Mouse (Mus musculus) brown adipose tissue, adult 24 weeks (tissue): ENCODE data around the gene 4931414P19Rik. TPM values are rescaled to one million over a fixed set of nuclear protein-coding genes. Genes with fewer than 3 reads are reported as not detected.
A peak's percentile ranks its signal among the peaks of the same experiment; 100 is the strongest.
"Not testable (repeated sequence)": the region's sequence is repeated elsewhere in the genome, so short reads cannot be mapped to it uniquely, and the experiment has no call there.

Source experiments
- H3K27ac ChIP-seq: fragments of 200-500 bp; replicated peaks from 2 replicates; pipeline ENCODE4 v1.5.1; 2012; ENCODE audit warnings: low read depth, mild to moderate bottlenecking, low read length
- H3K4me1 ChIP-seq: fragments of 200-500 bp; 2 replicates; pipeline ENCODE4 v1.6.1; 2012; ENCODE audit warnings: low read length, mixed read lengths; ENCODE audit not compliant: control insufficient read depth, insufficient read depth, insufficient read length
- H3K4me3 ChIP-seq: fragments of 200-500 bp; 2 replicates; pipeline ENCODE4 v1.5.1; 2012; ENCODE audit warnings: low read depth, mild to moderate bottlenecking, low read length, moderate library complexity; ENCODE audit not compliant: insufficient read depth
- polyA plus RNA-seq: library from polyadenylated mRNA; stranded (reverse); fragments of >200 nt; gene quantifications from 2 replicates; pipeline ENCODE4 v1.2.4, GENCODE M21; 2012; ENCODE audit not compliant: missing spikeins, insufficient read depth, insufficient read length

4931414P19Rik gene
- polyA plus RNA-seq, 1 experiment: 2.6 TPM

GRCm38 (mm10) chr14:54638210-54638609 lies 32.4 kb upstream of the 4931414P19Rik start:
- no peak overlapping the region for H3K27ac ChIP-seq
- H3K4me1 ChIP-seq: no peaks in the 10 kb centered on the region
- no peak overlapping the region for H3K4me3 ChIP-seq

GRCm38 (mm10) chr14:54636954-54637353 lies 31.2 kb upstream of the 4931414P19Rik start:
- no peak overlapping the region for H3K27ac ChIP-seq
- H3K4me1 ChIP-seq: no peaks in the 10 kb centered on the region
- no peak overlapping the region for H3K4me3 ChIP-seq

- Histone ChIP-seq H3K27ac (no peak overlapping the region), H3K4me1 (no peaks in the 10 kb centered on the region), H3K4me3 (no peak overlapping the region)
Measured at GRCm38 (mm10) chr14:54634182-54634581, 28.4 kb upstream of the 4931414P19Rik start.

GRCm38 (mm10) chr14:54632252-54632651 lies 26.5 kb upstream of the 4931414P19Rik start:
- Histone ChIP-seq H3K27ac (no peak overlapping the region), H3K4me3 (no peak overlapping the region), H3K4me1 (no peaks in the 10 kb centered on the region)

DNA sequence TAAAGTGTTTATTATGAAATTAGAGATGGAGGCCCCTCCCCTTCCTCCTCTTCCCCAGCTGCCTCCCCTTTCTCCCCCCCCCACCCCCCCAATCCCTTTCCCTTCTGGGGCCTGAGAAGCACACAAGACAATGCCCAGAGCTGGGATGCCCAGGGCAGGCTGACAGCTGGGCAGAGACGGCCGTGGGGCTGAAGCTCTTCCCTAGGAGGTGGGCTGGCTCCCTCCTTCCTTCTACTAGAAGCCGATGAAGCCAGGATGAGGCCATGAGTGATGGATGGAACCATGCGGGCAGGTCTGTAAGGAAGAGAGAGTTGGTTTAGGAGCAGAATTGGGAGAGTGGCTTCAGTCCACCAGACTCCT lies 25.4 kb upstream of the 4931414P19Rik start:
- Histone ChIP-seq H3K27ac (no peak overlapping the region), H3K4me1 (no peaks in the 10 kb centered on the region), H3K4me3 (no peak overlapping the region)

- Histone ChIP-seq H3K27ac (no peak overlapping the region), H3K4me1 (no peaks in the 10 kb centered on the region), H3K4me3 (no peak overlapping the region)
Measured at GRCm38 (mm10) chr14:54630583-54631239, 24.9 kb upstream of the 4931414P19Rik start.

DNA sequence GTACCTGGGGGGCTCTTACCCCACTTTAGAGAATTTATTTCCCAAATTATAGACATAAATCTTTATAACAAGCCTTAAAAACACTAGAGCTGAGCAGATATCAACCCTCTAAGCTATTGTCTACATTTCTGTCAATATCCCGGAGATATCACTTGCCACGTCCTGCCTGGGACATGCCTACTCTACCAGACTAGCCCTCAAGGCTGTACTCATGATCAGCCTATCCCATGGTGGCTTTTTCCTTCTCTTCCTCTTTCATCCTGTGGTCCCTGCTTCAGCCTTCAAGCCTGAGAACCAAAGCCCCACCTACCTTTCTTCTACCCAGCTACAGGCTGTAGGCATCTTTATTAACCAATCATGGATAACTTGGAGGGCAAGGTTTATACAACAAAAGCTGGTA lies 24.0 kb upstream of the 4931414P19Rik start:
- Histone ChIP-seq H3K27ac (no peak overlapping the region), H3K4me1 (no peaks in the 10 kb centered on the region; the same call in 1 of the 2 replicates), H3K4me3 (no peak overlapping the region)

DNA sequence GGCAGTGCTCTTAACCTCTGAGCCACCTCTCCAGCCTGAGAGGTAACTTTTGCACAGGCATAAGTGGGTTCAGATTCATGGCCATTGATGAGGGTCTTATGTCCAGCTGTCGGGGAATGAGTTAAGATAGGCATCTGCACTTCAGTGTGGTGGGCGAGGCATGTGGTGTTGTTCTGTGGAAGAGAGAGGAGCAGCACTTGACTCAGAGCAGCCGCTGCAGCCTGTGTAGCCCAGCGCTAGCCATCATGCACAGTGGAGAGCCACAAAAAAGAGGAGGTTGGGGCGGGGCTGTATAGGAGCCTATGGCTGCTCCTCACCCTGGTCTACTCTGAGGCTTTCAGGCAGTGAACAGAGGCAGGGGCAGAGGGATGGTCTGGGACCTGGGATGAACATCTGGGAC lies 22.3 kb upstream of the 4931414P19Rik start:
- Histone ChIP-seq H3K4me3 (no peak overlapping the region), H3K4me1 (no peaks in the 10 kb centered on the region; the same call in 1 of the 2 replicates), H3K27ac (no peak overlapping the region)

DNA sequence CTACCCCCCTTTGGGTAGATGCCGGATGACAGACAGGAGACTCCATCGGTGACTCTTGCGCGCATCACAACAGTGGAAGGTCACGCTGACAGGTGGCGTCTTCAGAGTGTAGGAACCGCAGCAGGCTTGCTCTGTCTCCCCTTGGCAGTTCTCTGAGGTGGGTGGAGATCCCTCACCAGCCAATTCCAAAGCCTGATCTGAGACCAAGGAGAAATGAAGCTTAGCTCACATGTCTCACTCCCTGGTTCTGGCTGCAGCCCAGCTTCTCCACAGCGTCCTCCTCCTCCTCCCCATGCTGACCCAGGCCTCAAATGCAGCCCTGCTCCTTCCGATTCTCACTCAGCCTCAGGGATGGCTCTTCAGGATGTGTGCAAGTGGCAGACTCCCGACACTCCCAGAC lies 19.2 kb upstream of the 4931414P19Rik start:
- Histone ChIP-seq H3K27ac (no peak overlapping the region), H3K4me1 (no peaks in the 10 kb centered on the region; the same call in 1 of the 2 replicates), H3K4me3 (no peak overlapping the region)

DNA sequence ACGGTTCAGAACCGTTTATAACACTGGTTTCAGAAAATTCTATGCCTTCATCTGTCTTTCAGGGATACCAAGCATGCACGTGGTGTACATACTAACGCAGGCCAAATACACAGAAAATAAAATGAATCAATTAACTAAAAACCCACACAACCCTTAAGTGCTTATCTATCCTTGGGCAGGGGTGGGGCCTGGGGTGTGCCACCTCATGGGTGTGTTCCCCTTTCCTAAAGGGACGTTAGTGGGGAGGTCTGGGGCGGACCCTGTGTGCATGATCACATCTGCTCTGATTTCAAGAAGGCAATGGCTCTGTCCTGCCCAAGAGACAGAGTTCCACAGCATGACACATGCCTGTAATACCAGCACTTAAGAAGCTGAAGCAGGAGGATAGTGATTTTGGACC lies 17.5 kb upstream of the 4931414P19Rik start:
- no peak overlapping the region for H3K4me3 ChIP-seq
- H3K4me1 ChIP-seq: no peaks in the 10 kb centered on the region; the same call in 1 of the 2 replicates
- no peak overlapping the region for H3K27ac ChIP-seq

- Histone ChIP-seq H3K4me1 (peaks cover 7% of the 10 kb centered on the region), H3K27ac (no peak within 1 kb of the TSS), H3K4me3 (no peak within 1 kb of the TSS)
Measured at GRCm38 (mm10) chr14:54621133-54621532, 15.3 kb upstream of the 4931414P19Rik start, which contains the start of gene Psmb11. Psmb11 (plus strand) TSS chr14:54621433.

DNA sequence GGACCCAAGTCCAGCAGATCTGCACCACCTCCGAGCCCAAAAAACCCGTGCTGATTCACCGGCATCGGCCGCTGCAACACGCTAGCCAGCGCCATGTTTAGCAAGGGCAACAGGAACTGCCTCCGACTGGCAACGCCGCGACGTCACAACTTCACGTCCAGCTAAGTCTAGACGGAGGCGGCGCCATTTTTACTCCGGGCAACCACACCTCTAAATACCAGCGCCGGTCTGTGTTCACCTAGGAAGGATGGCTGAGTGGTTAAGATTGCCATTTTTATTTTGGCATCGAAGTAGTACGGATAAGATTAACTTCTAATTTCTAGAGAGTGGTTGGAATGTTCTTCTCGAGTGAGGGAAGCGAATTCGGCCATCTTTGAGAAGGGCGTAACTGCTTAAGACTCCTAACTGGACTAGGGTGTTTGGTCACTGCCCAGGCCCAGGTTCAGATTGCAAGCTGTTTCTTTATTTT lies 12.1 kb upstream of the 4931414P19Rik start, which contains the start of gene Psmb5:
Gene Psmb5, minus strand, starts transcription at position 126 of the 469 bp plus-strand sequence.
- peaks cover 7% of the 10 kb centered on the region; the same call in 1 of the 2 replicates for H3K4me1 ChIP-seq
- peak within 1 kb of the TSS; percentile 87 for H3K27ac ChIP-seq
- H3K4me3 ChIP-seq: peak within 1 kb of the TSS; percentile 97

DNA sequence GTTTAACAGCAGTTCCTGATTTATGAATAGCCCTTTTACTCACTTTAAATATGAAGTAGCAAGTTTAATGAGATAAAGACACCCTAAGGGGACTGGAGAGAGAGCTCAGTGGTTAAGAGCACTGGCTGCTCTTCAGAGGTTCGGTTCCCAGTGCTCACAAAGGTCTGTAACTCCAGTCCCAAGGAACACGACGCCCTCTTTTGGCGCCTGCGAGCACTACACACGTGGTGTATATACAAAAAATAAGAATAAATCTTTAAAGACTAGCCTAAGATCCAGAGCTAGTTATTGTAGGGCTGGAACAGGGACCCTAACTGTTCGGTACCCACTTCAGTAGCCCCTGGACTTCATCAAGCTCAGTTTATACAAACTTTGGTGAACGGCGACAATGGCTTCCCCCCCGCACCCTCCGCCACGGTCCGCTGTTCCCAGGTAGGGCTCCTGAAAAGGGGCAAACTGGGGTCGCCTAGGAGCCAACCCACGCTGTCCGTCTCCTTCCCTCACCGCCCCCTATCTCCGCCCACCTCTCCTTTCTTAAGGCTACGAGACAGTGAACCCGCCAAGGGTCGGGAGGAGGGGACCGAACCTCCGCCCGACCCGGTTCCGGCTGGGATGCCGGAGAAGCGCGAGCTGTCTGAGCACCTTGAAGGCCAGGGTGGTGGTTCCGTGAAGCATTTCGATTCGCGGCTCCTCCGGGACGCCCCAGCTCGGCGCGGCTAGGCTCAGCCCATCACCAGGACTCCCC lies 11.5 kb upstream of the 4931414P19Rik start:
- H3K4me1 ChIP-seq: peaks cover 7% of the 10 kb centered on the region; the same call in 1 of the 2 replicates
- H3K4me3 ChIP-seq: peak overlapping the region; percentile 97
- 0 out of 2 replicates have a peak overlapping the region, but pooled peaks have one; percentile 20 for H3K27ac ChIP-seq

DNA sequence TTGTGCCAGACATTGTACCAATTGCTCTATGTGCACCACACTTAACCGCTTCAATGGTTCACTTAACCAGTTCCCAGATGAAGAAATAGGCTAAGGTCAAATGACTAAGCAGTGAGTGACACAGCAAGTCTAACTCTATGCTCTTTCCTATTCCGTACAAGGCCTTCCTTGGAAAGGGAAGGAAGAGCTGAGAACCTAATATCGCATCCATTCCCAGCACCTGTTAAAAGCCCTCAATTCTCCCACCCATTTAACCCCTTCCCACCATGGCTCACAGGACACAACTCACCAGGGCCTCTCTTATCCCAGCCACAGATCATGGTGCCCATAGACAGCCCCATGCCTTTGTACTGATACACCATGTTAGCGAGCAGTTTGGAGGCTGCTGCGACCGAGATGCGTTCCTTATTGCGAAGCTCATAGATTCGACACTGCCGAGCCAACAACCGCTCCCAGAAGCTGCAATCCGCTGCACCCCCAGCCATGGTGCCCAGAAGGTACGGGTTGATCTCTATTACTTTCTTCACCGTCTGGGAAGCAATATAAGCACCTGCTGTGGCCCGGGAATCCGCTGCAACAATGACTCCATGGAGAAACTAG lies 10.5 kb upstream of the 4931414P19Rik start:
- Histone ChIP-seq H3K4me1 (peaks cover 7% of the 10 kb centered on the region; the same call in 1 of the 2 replicates), H3K4me3 (no peak overlapping the region), H3K27ac (no peak overlapping the region)

GRCm38 (mm10) chr14:54614130-54614529 lies 8.3 kb upstream of the 4931414P19Rik start:
- not testable (repeated sequence) for H3K4me1 ChIP-seq, H3K27ac ChIP-seq, H3K4me3 ChIP-seq
